Mouse (Mus musculus): Measurements from ENCODE around the gene Ppox.

DNA sequence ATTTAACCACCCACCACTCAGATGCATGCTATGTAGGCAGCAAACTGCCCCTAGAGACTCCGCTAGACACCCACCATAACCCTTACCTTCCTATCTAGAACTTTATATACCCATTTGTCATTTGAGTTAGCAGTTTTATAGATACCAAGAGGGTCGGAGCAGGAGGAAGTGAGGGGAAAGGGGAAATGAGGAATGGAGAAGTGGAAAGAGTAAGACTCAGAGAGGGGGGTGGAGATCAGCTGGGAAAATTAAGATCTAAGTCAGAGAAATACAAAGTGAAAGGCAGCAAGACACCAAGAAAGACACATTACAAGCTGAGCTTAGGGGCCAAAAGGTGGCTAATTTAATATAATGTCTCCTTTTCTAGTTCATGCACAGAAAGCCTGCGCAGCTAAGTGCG lies 46.4 kb downstream of the Ppox start:
- TF ChIP-seq POLR2A (IDR thresholded peaks at IDR 0.05; ENCODE audit: control insufficient read depth, low read depth, low read length) (no peak), CTCF (IDR thresholded peaks at IDR 0.05; ENCODE audit: control insufficient read depth, insufficient read depth, insufficient replicate concordance, low read depth, low read length) (no peak)
